ENCODE assay signal across 20 mouse cellular contexts in the genomic region with DNA sequence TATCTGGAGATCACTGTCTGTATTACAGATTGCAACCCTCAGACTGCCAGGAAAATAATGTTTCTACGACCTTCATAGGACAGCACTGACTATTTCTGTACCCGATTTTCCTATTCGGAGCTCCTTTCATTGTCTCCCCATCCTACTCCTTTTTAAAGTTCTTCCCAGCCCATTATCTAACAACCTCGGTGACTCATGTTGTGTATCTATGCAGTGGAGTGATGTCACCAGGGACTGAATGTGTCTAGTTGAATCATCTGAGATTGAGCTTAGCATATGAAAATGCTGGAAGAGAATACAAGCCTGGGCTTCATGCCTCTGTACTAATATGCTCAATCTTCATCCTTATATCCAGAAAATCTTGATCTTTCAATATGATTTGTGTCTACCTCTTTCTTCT. TPM values are rescaled to one million over a fixed set of nuclear protein-coding genes. Genes with fewer than 3 reads are reported as not detected.
"Had no signal": no experiment of that assay in that cellular context is flagged by ENCODE, and none has a peak within 500 bp of the region (broad histone marks: within the 10 kb centered on the region; RNA-seq: fewer than 3 reads in every experiment).

No protein-coding gene starts in this region.

- H3K27ac ChIP-seq: kidney, embryonic 15.5 days; limb, embryonic 12.5 days; liver, embryonic 13.5 days; lung, embryonic 15.5 days; macrophage; midbrain, embryonic 15.5 days; neural tube, embryonic 12.5 days; stomach, postnatal 0 days had no signal

- H3K27me3 ChIP-seq: kidney, embryonic 15.5 days; limb, embryonic 12.5 days; liver, embryonic 13.5 days; lung, embryonic 15.5 days; megakaryocyte, embryonic 14.5 days; midbrain, embryonic 15.5 days; neural tube, embryonic 12.5 days had no signal

- H3K4me1 ChIP-seq: kidney, embryonic 15.5 days; limb, embryonic 12.5 days; liver, embryonic 13.5 days; lung, embryonic 15.5 days; megakaryocyte, embryonic 14.5 days; midbrain, embryonic 15.5 days; neural tube, embryonic 12.5 days had no signal

- H3K9me3 ChIP-seq: liver, embryonic 13.5 days; lung, embryonic 15.5 days; megakaryocyte, embryonic 14.5 days; midbrain, embryonic 15.5 days; neural tube, embryonic 12.5 days had no signal

- DNase-seq: kidney, adult 18-20 months; kidney, postnatal 14 days; liver; liver, embryonic 13.5 days; liver, postnatal 0 days; lung, postnatal 14 days; retina, postnatal 1 day; right cerebral cortex, postnatal 25 days; thymus, postnatal 4 days had no signal

- ATAC-seq: liver, postnatal 0 days; midbrain, embryonic 15.5 days had no signal

- H3K9ac ChIP-seq: kidney, embryonic 15.5 days; limb, embryonic 12.5 days; liver, embryonic 13.5 days; liver, postnatal 0 days; lung, embryonic 15.5 days; midbrain, embryonic 15.5 days; neural tube, embryonic 12.5 days had no signal

- H3K4me3 ChIP-seq: kidney, embryonic 15.5 days; limb, embryonic 12.5 days; liver, embryonic 13.5 days; lung, embryonic 15.5 days; megakaryocyte, embryonic 14.5 days; midbrain, embryonic 15.5 days; neural tube, embryonic 12.5 days had no signal

- H3K36me3 ChIP-seq: kidney, embryonic 15.5 days; limb, embryonic 12.5 days; liver, embryonic 13.5 days; lung, embryonic 15.5 days; midbrain, embryonic 15.5 days; neural tube, embryonic 12.5 days had no signal

- H3K4me2 ChIP-seq: kidney, embryonic 15.5 days; limb, embryonic 12.5 days; liver, embryonic 13.5 days; lung, embryonic 15.5 days; midbrain, embryonic 11.5 days; midbrain, embryonic 15.5 days; neural tube, embryonic 12.5 days had no signal

RNA-seq across cellular contexts. Expression of gene Syn3, which starts 15.1 kb away (rescaled TPM):
- total RNA-seq: monocyte, adult 5-6 weeks; neutrophil, adult 5-6 weeks had no signal
